Mouse (Mus musculus) gastrocnemius, postnatal 10 days (tissue): ENCODE measurements at regions not wholly inside any gene's neighbourhood (a gene's known extent, or its start where the extent isn't known, plus 50 kb on each side); places are given as distances from the start of the nearest gene placed in this dataset.
A peak's percentile ranks its signal among the peaks of the same experiment; 100 is the strongest.

Source experiments
- DNase-seq: peaks from one replicate; pipeline ENCODE4 v3.0.0; 2021; ENCODE audit warnings: mixed read lengths

DNA sequence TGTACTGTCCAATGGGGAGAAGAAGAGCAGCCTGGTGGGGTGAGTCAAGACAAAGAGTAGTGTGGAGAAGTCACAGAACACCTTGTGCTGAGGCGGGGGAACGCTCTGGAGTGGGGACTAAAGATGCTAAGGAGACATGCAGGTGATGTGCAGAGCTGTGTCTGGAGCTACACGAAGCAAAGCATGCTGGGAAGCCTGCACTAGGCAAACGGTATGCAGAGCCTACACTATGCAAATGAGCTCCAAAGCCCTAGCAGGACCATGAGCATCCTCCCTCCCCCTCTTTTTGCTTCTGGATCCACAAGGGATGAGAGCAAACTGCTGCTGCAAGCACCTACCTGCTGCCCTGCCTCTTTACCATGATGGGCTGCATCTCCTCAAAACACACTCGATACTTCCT lies 73.1 kb upstream of the Zc3h12a start:
- no peak for DNase-seq

GRCm38 (mm10) chr4:125199281-125199680 lies 71.6 kb upstream of the Zc3h12a start:
- DNase-seq: no peak

- no peak for DNase-seq
Observed at GRCm38 (mm10) chr4:125195901-125196435, 68.3 kb upstream of the Zc3h12a start.

DNA sequence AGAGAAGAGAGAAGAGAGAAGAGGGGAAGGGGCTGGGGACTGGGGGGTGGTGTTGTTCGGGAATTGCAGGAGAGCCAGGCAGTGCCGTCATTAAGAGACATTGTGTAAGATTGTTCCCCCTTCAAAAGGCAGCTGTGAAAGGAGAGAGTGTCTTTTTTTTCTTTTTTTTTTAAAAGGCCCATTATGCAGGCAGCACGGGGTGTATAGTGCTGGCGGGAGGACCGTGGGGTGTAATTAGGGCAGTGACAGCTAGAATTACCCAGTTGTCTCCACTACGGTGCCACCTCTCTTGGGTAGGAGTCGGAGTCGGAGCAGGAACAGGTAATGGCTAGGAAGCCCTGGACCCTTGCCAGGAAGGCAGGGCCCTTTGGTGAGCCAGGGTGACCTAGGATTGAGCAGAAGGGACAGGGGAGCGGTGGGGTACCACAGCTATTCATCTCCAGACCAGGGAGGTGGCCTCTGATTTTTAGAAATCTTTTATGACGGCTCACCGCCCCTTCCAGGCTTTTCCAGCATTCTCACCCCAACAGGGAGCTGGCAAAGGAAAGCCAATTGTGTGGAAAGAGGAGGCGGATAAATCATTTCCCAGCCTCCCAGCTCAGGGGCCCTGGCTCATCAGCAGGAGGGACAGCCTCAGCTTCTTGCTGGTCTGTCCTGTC lies 67.2 kb upstream of the Zc3h12a start:
- DNase-seq: no peak

GRCm38 (mm10) chr4:125194298-125194697 lies 66.7 kb upstream of the Zc3h12a start:
- DNase-seq: no peak

GRCm38 (mm10) chr4:125191680-125192079 lies 64.0 kb upstream of the Zc3h12a start:
- no peak for DNase-seq

- peak; percentile 18 for DNase-seq
Observed at GRCm38 (mm10) chr4:125191010-125191409, 63.4 kb upstream of the Zc3h12a start.

DNA sequence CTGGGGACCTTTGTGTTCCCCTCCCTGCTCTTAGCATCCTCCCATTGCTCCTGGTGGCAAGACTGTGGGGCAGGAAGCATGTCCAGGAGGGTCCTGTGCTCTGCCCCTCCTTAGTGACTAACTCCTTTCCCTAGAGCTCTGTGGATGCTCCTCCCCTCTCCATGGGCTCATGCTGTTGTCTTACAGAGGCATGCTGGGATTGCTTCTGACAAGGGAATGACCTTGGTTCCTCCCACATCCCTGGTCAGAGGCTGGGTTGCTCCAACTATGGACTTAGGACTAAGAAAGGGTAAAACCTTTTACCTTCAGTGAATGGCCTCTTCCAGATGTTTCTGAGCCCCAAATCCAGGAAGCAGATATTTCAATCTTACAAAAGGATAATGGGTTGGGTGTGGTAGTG lies 62.3 kb upstream of the Zc3h12a start:
- no peak for DNase-seq

- DNase-seq: no peak
Observed at GRCm38 (mm10) chr4:125186246-125186645, 58.6 kb upstream of the Zc3h12a start.

GRCm38 (mm10) chr4:125185076-125185475 lies 57.4 kb upstream of the Zc3h12a start:
- no peak for DNase-seq

- DNase-seq: no peak
Observed at GRCm38 (mm10) chr4:125180947-125181346, 53.3 kb upstream of the Zc3h12a start.

DNA sequence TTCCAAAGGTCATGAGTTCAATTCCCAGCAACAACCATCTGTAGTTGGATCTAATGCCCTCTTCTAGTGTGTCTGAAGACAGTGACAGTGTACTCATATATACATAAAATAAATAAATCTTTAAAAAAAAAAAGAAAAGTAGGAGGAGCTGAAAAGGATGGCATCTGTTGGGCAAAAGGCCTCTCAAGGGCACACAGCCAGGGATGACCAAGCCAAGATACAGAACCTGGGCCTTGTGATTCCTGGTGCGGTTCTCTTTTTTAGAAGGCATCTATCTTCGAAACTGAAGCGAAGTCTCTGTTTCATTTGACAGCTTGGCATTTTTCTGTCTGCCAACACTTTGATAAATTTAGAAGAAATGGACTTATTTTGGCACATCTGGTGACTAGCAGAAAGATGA lies 50.9 kb upstream of the Zc3h12a start:
- no peak for DNase-seq

- DNase-seq: no peak
Observed at GRCm38 (mm10) chr4:125177666-125178065, 50.0 kb upstream of the Zc3h12a start.
